Mouse (Mus musculus) embryonic facial prominence, embryonic 11.5 days (tissue): ENCODE measurements at regions not wholly inside any gene's neighbourhood (a gene's known extent, or its start where the extent isn't known, plus 50 kb on each side); places are given as distances from the start of the nearest gene placed in this dataset.
"Not testable (repeated sequence)": the region's sequence is repeated elsewhere in the genome, so short reads cannot be mapped to it uniquely, and the experiment has no call there.

Source experiments
- ATAC-seq: fragments of 200-750 bp; cut with Nextera tagmentation; replicated peaks from 2 replicates; pipeline ENCODE4 v1.8.0; 2017; ENCODE audit warnings: low read depth; ENCODE audit not compliant: insufficient number of reproducible peaks, low FRiP score, low TSS enrichment
- DNase-seq: peaks from one replicate; pipeline ENCODE4 v3.0.0-alpha.2; 2015; ENCODE audit warnings: low spot score
- H3K27ac ChIP-seq: fragments of 300-500 bp; sonication (generic); replicated peaks from 2 replicates; pipeline ENCODE4 v1.5.1; 2014; ENCODE audit warnings: mild to moderate bottlenecking, low read depth, low read length, control low read depth
- H3K27me3 ChIP-seq: fragments of 300-500 bp; sonication (generic); 2 replicates; pipeline ENCODE4 v1.6.1; 2014; ENCODE audit warnings: mild to moderate bottlenecking, low read length, moderate library complexity, mixed read lengths; ENCODE audit not compliant: control insufficient read depth, insufficient read depth
- H3K36me3 ChIP-seq: fragments of 300-500 bp; sonication (generic); replicated peaks from 2 replicates; pipeline ENCODE4 v1.6.1; 2014; ENCODE audit warnings: low read depth, mild to moderate bottlenecking, low read length, moderate library complexity, mixed read lengths; ENCODE audit not compliant: control insufficient read depth, insufficient read depth
- H3K4me1 ChIP-seq: fragments of 300-500 bp; sonication (generic); 2 replicates; pipeline ENCODE4 v1.6.1; 2014; ENCODE audit warnings: low read length, mixed read lengths; ENCODE audit not compliant: control insufficient read depth, insufficient read depth
- H3K4me2 ChIP-seq: fragments of 300-500 bp; sonication (generic); 2 replicates; pipeline ENCODE4 v1.6.1; 2014; ENCODE audit warnings: low read depth, mild to moderate bottlenecking, control low read depth, low read length, moderate library complexity
- H3K4me3 ChIP-seq: fragments of 300-500 bp; sonication (generic); 2 replicates; pipeline ENCODE4 v1.5.1; 2014; ENCODE audit warnings: low read depth, low read length, control low read depth
- H3K9ac ChIP-seq: fragments of 300-500 bp; sonication (generic); replicated peaks from 2 replicates; pipeline ENCODE4 v1.6.1; 2014; ENCODE audit warnings: mild to moderate bottlenecking, control low read depth, low read length
- H3K9me3 ChIP-seq: fragments of 300-500 bp; sonication (generic); replicated peaks from 2 replicates; pipeline ENCODE4 v1.6.1; 2016; ENCODE audit warnings: mild to moderate bottlenecking, low read length, inconsistent platforms, mixed read lengths; ENCODE audit not compliant: control insufficient read depth
- WGBS: fragments of 180-500 bp; shearing (Covaris S2); extraction: QIAGEN DNeasy Blood & Tissue Kit; methylation state at CpG from one replicate; pipeline ENCODE4 v1.1.7; 2014; 5-methylcytosine and 5-hydroxymethylcytosine counted together

DNA sequence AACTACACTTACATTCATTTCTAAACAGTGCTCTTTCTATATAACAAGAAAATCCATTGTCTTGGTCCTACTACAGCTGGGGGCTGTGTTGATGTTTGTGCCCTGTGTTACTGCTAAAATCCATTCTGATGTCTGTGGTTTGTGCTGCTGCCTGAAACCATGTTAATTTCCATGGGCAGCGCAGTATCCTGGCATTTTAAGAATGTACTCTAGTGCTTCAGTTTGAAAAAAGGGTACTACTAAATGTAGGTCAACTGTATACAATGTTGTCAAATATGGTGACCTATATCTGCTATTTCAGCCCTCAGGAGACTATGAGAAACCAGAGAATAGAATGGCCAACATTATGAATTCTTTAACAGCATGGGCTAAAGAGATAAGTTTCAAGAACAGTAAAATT lies 1052.2 kb downstream of the Hace1 start:
- H3K36me3 ChIP-seq = no peaks in the 10 kb centered on the region
- no peak overlapping the region for H3K4me2 ChIP-seq
- no peaks in the 10 kb centered on the region for H3K27me3 ChIP-seq
- no peaks in the 10 kb centered on the region for H3K4me1 ChIP-seq
- no peaks in the 10 kb centered on the region for H3K9me3 ChIP-seq
- no peak overlapping the region for H3K4me3 ChIP-seq
- H3K27ac ChIP-seq = no peak overlapping the region
- no peak overlapping the region for H3K9ac ChIP-seq
- DNase-seq (no peak), ATAC-seq (no peak)
- WGBS = 97% methylated on average over 1 of the region's 1 CpGs

DNA sequence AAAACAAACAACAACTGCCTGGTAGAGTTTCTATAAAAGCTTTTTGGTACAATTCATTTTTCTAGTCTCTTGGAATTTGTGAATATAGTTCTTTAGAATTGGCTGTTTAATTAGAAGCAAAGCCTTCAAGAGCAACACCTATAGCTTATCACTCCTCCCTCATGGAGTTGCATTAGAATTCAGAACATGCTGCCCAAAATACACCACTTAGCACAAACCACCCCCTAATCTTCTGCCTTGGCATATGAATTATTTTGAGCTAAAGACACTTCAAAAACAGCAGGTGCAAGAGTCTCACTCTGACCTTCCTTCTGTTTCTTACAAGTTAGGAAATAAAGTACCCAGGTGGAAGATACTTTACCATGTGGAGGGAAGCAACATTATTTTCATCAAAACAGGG lies 1085.4 kb downstream of the Hace1 start:
- H3K4me2 ChIP-seq = no peak overlapping the region
- no peaks in the 10 kb centered on the region for H3K9me3 ChIP-seq
- no peak for DNase-seq
- H3K4me3 ChIP-seq = no peak overlapping the region
- H3K27ac ChIP-seq = no peak overlapping the region
- H3K27me3 ChIP-seq = no peaks in the 10 kb centered on the region
- no peak overlapping the region for H3K9ac ChIP-seq
- H3K4me1 ChIP-seq = no peaks in the 10 kb centered on the region
- H3K36me3 ChIP-seq = no peaks in the 10 kb centered on the region
- no peak for ATAC-seq

DNA sequence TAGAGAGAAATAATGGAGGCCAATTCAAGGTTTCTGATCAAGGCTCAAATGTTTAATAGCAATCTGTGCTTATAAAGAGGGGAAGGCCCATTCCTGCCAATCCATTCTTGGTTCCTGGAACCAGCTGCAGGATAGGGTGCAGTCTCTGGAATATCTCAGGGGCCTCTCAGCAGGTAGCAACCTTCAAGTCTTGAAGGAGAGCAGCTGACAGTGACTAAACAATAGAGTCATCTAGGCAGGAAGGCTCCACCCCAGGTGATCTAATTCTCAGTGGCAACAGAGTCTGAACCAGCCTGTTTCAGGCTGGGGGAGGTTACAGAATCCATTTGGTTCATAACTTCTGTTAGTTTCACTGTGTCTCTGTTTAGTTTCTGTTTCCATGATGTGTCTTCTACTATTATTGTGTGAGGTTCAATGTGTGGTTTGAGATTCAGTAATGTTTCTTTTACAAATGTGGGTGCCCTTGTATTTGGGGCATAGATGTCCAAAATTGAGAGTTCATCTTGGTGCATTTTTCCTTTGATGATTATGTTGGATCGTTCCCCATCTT lies 1112.3 kb downstream of the Hace1 start:
- WGBS = 84% methylated on average over 1 of the region's 1 CpGs
- not testable (repeated sequence) for H3K4me2 ChIP-seq, H3K27me3 ChIP-seq, ATAC-seq, DNase-seq, H3K4me1 ChIP-seq, H3K9me3 ChIP-seq, H3K4me3 ChIP-seq, H3K9ac ChIP-seq, H3K36me3 ChIP-seq, H3K27ac ChIP-seq

DNA sequence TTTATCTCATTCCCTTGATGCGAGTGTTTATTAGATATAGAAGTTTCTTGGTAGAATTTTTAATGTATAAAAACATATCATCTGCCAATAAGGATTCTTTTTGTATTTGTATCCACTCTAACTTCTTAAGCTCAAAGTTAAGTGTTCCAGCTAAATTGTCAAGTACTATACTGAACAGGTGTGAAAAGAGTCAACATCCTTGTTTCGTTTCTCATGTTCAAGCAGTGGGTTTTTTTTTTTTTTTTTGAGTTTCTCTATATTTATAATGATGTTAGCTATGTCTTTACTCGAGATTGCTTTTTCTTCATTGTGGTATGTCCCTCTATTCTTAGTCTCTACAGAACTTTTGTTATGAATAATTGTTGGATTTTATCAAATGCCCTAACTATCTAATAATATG lies 1115.0 kb downstream of the Hace1 start:
- Histone ChIP-seq H3K27ac (no peak overlapping the region), H3K9me3 (no peaks in the 10 kb centered on the region), H3K4me2 (no peak overlapping the region), H3K36me3 (no peaks in the 10 kb centered on the region), H3K27me3 (no peaks in the 10 kb centered on the region), H3K4me3 (no peak overlapping the region), H3K9ac (no peak overlapping the region), H3K4me1 (no peaks in the 10 kb centered on the region)
- DNase-seq = no peak
- WGBS = 80% methylated on average over 3 of the region's 3 CpGs
- ATAC-seq = no peak

DNA sequence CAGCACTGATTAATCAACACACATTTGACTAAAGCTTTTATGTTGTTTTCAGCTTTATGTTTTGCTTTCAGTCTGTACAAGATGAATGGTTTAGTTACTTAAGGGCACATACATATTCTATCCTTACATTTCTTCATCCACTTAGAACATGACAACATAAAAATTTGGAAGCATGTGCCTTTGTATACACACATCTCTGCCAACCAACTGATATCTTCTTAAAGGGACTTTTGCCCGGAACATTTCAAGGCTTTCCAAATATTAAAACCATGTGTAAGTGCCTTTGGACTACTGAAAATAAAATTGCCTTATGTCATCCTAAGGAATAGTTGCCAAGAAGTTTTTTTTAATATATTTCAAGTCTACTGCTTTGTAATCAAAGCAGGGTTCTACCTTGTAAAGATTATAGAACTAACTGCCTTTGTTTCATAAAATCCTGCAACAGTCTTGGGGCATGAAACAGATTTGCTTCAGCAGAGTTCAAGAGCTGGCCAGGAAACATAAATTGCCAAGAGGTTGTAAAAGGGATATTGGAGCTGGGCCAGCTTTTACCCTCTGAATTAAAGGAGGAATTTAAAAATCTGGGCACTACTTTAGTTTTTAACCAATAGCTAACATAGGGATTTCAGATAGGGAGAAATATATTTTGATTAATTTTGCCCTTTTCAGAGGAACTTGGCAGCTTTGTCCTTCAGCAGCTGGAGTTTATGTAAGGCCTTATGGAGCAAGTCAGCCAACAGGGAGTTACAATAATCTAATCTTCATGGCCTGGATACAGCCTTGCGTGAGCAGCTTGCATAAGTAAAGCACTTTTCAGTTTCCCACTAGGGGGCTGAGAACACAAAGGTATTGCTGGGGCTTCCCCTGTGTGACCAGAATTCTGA lies 1120.0 kb downstream of the Hace1 start:
- Histone ChIP-seq H3K9ac (no peak overlapping the region), H3K4me1 (no peaks in the 10 kb centered on the region), H3K4me2 (no peak overlapping the region), H3K36me3 (no peaks in the 10 kb centered on the region), H3K9me3 (no peaks in the 10 kb centered on the region), H3K27ac (no peak overlapping the region), H3K27me3 (no peaks in the 10 kb centered on the region), H3K4me3 (no peak overlapping the region)
- DNase-seq (peak; percentile 58), ATAC-seq (no peak; the same call in 1 of the 2 replicates)
- 40% methylated on average over 2 of the region's 2 CpGs for WGBS

DNA sequence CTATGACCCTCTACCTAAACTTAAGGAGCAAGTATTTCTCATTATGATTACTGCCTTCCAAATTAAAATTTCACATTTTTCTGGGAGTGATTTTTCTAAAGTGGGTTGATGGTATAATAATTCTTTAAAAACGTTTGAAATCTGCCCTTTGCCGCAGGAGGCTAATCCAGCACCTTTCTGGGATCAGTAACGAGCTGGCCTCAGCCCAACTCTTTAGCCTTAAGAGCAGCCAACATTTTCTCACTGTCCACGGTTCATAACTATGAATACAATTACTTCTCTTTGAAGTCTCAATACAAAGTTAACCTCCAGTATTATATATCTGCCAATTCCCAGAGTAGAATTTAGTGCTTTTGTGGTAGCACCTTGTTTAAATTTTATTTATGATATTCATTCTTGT lies 1123.6 kb downstream of the Hace1 start:
- 55% methylated on average over 4 of the region's 4 CpGs for WGBS
- Histone ChIP-seq H3K27me3 (no peaks in the 10 kb centered on the region), H3K4me3 (no peak overlapping the region), H3K9me3 (no peaks in the 10 kb centered on the region), H3K27ac (no peak overlapping the region), H3K9ac (no peak overlapping the region), H3K4me2 (no peak overlapping the region), H3K36me3 (no peaks in the 10 kb centered on the region), H3K4me1 (no peaks in the 10 kb centered on the region)
- DNase-seq (no peak), ATAC-seq (no peak)

GRCm38 (mm10) chr10:46708022-46708421 lies 1130.4 kb downstream of the Hace1 start:
- not testable (repeated sequence) for H3K9ac ChIP-seq, H3K4me1 ChIP-seq, H3K27me3 ChIP-seq, H3K4me3 ChIP-seq, H3K9me3 ChIP-seq, H3K27ac ChIP-seq, ATAC-seq, DNase-seq, H3K4me2 ChIP-seq, H3K36me3 ChIP-seq

GRCm38 (mm10) chr10:46712690-46713089 lies 1135.1 kb downstream of the Hace1 start:
- no peaks in the 10 kb centered on the region for H3K27me3 ChIP-seq
- no peak overlapping the region for H3K9ac ChIP-seq
- no peak overlapping the region for H3K4me3 ChIP-seq
- DNase-seq (no peak), ATAC-seq (no peak)
- H3K27ac ChIP-seq = no peak overlapping the region
- H3K9me3 ChIP-seq = no peaks in the 10 kb centered on the region
- H3K4me1 ChIP-seq = no peaks in the 10 kb centered on the region
- H3K4me2 ChIP-seq = no peak overlapping the region
- H3K36me3 ChIP-seq = no peaks in the 10 kb centered on the region
